Mouse (Mus musculus): ENCODE measurements around the gene Ap3b1.

Gene Ap3b1

GRCm38 (mm10) chr13:94539851-94540646 is 181.3 kb downstream of the Ap3b1 start:
- no peak for DNase-seq (ENCODE audit: low spot score)

- DNase-seq (ENCODE audit: low spot score), result no peak
Observed at GRCm38 (mm10) chr13:94542061-94542460, 183.3 kb downstream of the Ap3b1 start.

- no peak for DNase-seq (ENCODE audit: low spot score)
Observed at GRCm38 (mm10) chr13:94544211-94544610, 185.5 kb downstream of the Ap3b1 start.

- no peak for DNase-seq (ENCODE audit: low spot score)
Observed at GRCm38 (mm10) chr13:94545739-94546138, 187.0 kb downstream of the Ap3b1 start.

GRCm38 (mm10) chr13:94546246-94546645 is 187.5 kb downstream of the Ap3b1 start:
- no peak for DNase-seq (ENCODE audit: low spot score)

GRCm38 (mm10) chr13:94549580-94549979 is 190.8 kb downstream of the Ap3b1 start:
- no peak for DNase-seq (ENCODE audit: low spot score)

GRCm38 (mm10) chr13:94550037-94550436 is 191.3 kb downstream of the Ap3b1 start:
- DNase-seq (ENCODE audit: low spot score), result no peak

GRCm38 (mm10) chr13:94560011-94560410 is 201.3 kb downstream of the Ap3b1 start:
- DNase-seq (ENCODE audit: low spot score), result peak; percentile 79

GRCm38 (mm10) chr13:94560878-94561277 is 202.1 kb downstream of the Ap3b1 start:
- DNase-seq (ENCODE audit: low spot score), result no peak

- no peak for DNase-seq (ENCODE audit: low spot score)
Observed at GRCm38 (mm10) chr13:94562652-94563339, 204.0 kb downstream of the Ap3b1 start.

GRCm38 (mm10) chr13:94563836-94564235 is 205.1 kb downstream of the Ap3b1 start:
- no peak for DNase-seq (ENCODE audit: low spot score)

- DNase-seq (ENCODE audit: low spot score), result no peak
Observed at GRCm38 (mm10) chr13:94564351-94564994, 205.7 kb downstream of the Ap3b1 start.

- no peak for DNase-seq (ENCODE audit: low spot score)
Observed at GRCm38 (mm10) chr13:94565176-94565575, 206.4 kb downstream of the Ap3b1 start.

GRCm38 (mm10) chr13:94565616-94566015 is 206.9 kb downstream of the Ap3b1 start:
- no peak for DNase-seq (ENCODE audit: low spot score)

GRCm38 (mm10) chr13:94567739-94568138 is 209.0 kb downstream of the Ap3b1 start:
- no peak for DNase-seq (ENCODE audit: low spot score)

GRCm38 (mm10) chr13:94571001-94571400 is 212.2 kb downstream of the Ap3b1 start:
- no peak for DNase-seq (ENCODE audit: low spot score)

- peak; percentile 38 for DNase-seq (ENCODE audit: low spot score)
Observed at GRCm38 (mm10) chr13:94573356-94573755, 214.6 kb downstream of the Ap3b1 start.

GRCm38 (mm10) chr13:94573833-94574232 is 215.1 kb downstream of the Ap3b1 start:
- no peak for DNase-seq (ENCODE audit: low spot score)

- no peak for DNase-seq (ENCODE audit: low spot score)
Observed at GRCm38 (mm10) chr13:94575607-94576398, 217.0 kb downstream of the Ap3b1 start.

GRCm38 (mm10) chr13:94576399-94577176 is 217.8 kb downstream of the Ap3b1 start:
- DNase-seq (ENCODE audit: low spot score), result no peak

- no peak for DNase-seq (ENCODE audit: low spot score)
Observed at GRCm38 (mm10) chr13:94577177-94577540, 218.4 kb downstream of the Ap3b1 start.
